Mouse (Mus musculus) testis, adult 2 months (tissue): ENCODE measurements around the gene Amfr.

Experiments
- CTCF ChIP-seq: fragments of 200-500 bp; IDR thresholded peaks from 2 replicates; pipeline ENCODE4 v1.5.1; 2012; ENCODE audit warnings: low read depth, mild to moderate bottlenecking, inconsistent platforms, low read length, moderate library complexity; ENCODE audit not compliant: control insufficient read depth, insufficient read depth, insufficient replicate concordance
- POLR2A ChIP-seq: fragments of 200-500 bp; IDR thresholded peaks from 2 replicates; pipeline ENCODE4 v1.6.1; 2012; ENCODE audit warnings: low read depth, mild to moderate bottlenecking, inconsistent platforms, low read length, moderate library complexity; ENCODE audit not compliant: control insufficient read depth

DNA sequence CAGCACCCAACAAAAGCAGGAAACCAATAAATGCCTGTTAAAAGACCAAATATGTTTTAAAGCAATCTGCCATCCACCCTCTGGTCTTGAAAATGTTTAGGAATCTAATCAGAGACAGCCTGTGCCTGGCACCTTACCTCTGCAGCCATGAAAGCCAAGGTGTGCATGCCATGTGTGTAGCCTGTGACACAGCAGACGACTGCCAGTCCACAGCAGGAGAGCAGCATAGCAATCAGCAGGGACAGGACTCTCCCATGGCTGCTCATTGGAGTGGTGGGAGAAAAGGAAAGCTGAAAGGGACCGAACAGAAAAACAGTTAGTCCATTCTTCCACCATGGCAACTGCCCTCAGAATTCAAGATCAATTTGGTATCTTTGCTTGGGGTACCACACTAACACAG lies 13.7 kb downstream of the Amfr start:
- TF ChIP-seq CTCF (no peak), POLR2A (no peak)
